Mouse (Mus musculus): ENCODE measurements around the gene Gna11.

Gene Gna11

DNA sequence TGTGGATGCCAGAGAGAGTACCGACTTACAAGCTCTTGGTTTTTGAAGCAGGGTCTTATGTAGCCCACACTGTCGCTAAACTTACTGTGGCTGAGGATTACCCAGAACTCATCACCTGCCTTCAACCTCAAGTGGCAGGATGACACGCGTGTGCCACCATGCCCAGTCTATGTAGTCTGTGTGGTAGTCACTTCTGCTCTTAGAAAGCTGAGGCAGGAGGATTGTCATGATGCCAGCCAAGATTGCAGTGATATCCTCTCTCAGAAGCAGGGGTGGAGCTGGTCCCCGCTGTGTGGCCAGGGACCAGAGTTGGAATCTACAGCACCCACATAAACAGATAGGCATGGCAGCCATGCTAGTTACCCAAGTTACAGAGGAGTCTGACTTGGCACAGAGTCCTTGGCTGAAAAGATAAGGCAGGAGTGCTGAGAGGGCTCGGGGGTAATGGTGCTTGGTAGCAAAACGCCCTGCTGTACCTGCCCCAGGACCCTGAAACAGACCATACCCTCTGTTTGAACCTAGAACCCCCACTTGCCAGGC is 59.4 kb downstream of the Gna11 start:
- DNase-seq (ENCODE audit: low spot score): no peak

DNA sequence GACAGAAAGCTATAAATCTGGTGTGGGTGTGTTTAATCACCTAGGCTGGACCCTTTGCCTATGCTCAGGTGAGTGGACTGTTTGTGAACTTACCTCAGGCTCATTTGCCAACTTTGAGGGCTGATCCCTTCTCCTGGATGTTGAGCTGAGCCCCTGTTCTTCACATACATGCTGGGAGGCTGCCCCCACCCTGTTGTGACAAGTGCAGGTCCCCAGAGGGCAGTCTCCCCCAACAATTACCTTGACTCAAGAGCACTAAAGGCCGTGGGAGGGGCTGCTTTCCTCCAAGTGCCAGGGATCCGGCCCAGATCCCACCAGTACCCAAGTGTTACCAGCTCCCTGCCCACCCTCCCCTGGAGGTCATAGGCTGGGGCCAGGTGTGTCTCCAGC is 59.9 kb downstream of the Gna11 start:
- DNase-seq (ENCODE audit: low spot score): no peak

DNA sequence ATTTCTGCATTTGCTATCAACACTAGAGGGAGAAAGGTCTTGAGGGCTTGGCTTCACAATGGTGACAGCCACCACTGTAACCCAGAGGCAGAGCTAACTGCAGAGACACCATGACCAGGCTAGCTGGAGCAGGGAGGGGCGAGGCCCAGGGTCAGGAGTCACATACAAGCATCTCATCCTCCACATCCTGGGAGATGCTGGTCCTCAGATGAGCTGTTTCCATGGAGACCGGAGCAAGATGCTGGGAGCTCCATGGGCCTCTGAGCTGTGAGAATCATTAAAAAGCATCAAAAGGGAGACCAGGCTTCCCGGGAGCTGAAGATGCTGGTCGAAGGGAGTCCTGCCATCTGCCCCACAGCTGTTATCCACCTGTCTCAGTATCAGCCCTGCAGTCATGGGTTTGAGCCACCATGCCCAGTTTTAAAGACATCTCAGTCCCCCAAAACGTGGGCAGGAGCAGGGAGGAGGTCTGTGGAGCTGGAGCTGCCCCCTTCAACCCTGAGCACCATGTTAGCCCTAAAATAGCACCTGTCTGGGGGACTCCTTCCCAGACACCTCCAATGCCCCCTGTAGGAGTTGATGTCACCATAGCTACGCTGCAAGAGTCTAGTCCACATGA is 60.4 kb downstream of the Gna11 start:
- no peak for DNase-seq (ENCODE audit: low spot score)

DNA sequence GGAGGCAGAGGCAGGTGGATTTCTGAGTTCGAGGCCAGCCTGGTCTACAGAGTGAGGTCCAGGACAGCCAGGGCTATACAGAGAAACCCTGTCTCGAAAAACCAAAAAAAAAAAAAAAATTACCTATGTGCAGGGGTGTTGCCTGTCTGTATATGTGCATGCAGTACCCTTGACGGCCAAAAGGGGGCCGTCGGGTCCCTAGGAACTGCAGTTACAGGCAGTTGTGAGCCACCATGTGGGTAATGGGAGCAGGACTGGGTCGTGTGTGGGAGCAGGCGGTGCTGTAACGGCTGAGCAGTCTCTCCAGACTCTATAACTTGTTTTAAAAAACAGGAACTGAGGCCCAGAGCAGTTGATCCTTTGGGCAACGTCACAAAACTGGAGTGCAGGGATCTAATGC is 61.0 kb downstream of the Gna11 start:
- DNase-seq (ENCODE audit: low spot score): peak; percentile 51

DNA sequence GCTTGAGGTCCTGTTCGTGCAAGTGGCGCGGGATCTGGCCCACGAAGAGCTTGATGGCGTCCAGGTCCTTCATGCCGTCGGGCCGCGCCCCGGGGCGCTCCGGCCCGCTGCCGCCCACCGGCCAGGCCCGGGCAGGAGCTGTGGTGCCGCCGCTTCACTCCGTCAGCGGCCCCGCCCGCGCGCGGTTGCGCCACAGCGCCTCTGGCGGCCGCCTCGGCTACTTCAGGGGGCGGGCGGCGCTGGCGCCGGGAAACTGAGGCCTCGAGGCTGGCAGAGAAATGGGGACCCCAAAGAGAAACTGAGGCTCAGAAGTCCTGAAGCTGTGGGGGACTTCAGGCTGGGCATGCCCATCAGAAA is 62.5 kb downstream of the Gna11 start, which contains the start of gene Celf5:
Gene Celf5, minus strand, starts transcription at position 177 of the 357 bp plus-strand sequence.
- DNase-seq (ENCODE audit: low spot score): no peak

DNA sequence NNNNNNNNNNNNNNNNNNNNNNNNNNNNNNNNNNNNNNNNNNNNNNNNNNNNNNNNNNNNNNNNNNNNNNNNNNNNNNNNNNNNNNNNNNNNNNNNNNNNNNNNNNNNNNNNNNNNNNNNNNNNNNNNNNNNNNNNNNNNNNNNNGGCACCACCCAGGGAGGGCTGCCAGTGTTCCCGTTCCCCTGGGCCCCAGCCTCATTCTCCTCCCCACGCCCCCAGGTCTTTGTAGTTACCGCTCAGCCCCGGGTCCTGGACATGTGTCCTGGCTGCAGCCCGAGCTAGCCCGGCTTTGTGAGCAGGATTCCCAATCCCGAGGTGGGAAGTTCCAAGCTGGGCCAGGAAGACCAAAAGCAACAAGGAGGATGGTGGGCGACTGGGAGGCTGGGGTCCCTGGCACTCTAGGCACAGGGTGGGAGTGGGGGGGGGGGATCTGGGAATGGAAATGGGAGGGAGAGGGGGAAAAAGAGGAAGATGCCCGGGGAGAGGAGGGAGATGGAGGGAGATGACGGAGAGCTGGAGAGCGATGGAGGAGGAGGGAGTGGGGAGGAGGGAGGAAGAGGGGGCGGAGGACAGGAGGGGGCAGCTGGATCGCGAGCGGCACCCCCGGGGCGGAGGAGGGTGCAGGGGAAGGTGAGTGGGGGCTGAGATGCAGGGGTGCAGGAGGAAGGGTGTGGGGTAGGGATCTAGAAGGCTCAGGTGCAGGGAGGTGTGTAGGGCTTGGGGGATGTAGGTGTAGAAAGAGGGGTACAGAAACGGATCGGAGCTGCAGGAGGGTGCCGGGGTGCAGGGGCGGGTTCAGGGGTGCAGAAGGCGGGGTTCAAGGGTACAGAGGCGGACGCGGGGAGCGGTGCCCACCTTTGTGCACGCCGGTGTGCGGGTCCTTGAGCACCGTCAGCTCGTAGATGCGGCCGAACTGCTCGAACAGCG is 63.1 kb downstream of the Gna11 start:
- DNase-seq (ENCODE audit: low spot score): no peak

Data from c-Kit-positive CD71-positive TER-119-positive erythroid progenitor cells, embryonic 14.5 days (primary cell).